Mouse (Mus musculus): ENCODE measurements around the gene St8sia1. TPM values are rescaled to one million over a fixed set of nuclear protein-coding genes. Genes with fewer than 3 reads are reported as not detected.

St8sia1 gene
- 1 to 10 TPM; 4.2 to 9.1 TPM for total RNA-seq (2023)

DNA sequence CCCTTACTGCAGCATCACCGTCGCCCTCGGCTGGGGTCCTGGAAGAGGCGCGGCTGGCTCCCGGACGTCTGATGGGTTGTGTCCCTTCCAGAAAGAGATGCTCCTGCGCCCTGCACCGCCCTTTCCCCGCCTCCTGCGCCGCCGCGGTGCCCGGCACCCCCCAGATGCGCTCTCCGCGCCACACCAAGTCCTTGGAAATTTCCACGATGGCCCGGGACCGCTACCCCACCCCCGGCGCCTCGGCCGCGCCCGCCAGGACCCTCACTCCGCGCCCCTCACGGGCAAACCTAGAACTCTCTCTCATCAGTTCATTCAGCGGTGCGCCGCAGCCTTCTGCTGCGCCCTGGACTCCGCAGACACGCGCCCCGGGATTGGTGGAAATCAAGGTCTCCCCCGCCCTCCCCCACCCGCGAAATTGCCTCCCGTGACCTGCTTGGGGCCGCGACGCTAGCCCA lies at the start of gene St8sia1:
Gene St8sia1, minus strand, starts transcription at position 377 of the 455 bp plus-strand sequence.

DNA sequence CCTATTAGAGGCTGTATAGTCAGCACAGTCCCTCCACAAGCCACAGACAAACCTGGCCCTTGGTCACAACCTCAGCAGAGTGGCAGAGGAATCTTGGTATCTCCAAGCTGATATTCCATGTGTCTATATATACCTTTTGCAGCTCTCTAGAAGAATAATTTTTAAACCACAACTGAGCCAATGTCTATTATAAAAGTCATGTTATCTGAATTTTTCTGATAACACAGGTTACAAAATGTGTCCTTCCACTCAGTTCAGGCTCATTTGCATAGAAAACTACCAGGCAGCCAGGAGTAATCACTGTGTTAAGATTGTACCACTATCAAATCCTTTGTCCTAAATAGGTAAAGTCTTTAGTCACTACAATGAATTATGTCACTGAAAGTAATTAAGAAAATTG lies 159.8 kb downstream of the St8sia1 start, which contains the start of gene Sult6b2:
Gene Sult6b2, minus strand, starts transcription at position 101 of the 400 bp plus-strand sequence.

Other genes starting within 250 kb of the St8sia1 start
- gene Cmas, start 207.8 kb downstream of the St8sia1 start, total RNA-seq (2023), result 10 to 100 TPM; 47.3 to 52.5 TPM
- not detected for gene Sult6b2, start 159.9 kb downstream of the St8sia1 start, total RNA-seq (2023)
- 10 to 100 TPM; 47.1 to 61.5 TPM for gene C2cd5, start 135.7 kb upstream of the St8sia1 start, total RNA-seq (2023)
- gene Etnk1, start 202.8 kb upstream of the St8sia1 start, total RNA-seq (2023), result 10 to 100 TPM; 47.3 to 47.5 TPM